Mouse (Mus musculus): ENCODE results near the gene Mrrf. TPM values are rescaled to one million over a fixed set of nuclear protein-coding genes. Genes with fewer than 3 reads are reported as not detected.

Gene Mrrf
- polyA plus RNA-seq, 1 experiment from 2014 or later: 35.1 TPM

DNA sequence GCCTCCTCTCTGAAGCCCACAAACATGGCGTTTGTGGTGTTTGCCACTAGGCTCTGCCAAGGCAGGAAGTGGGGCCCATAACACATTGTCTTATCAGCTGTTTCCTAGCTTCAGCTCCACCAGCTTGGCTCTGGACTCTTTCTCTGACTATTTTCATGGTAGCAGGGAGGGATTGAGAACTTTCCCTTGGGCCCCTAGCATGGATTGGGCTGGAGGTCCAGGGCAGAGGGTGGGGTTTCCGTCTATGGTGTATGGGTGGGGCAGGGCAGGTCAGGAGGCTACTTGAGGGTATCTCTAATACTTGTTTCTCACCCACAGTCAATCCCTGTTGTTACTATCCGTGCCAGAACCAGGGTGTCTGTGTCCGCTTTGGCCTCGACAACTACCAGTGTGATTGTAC is 100.7 kb downstream of the Mrrf start:
- H3K27me3 ChIP-seq (replicated peaks; ENCODE audit: control insufficient read depth, insufficient read depth, low read length): no peaks in the 10 kb centered on the region
- H3K4me2 ChIP-seq (ENCODE audit: low read depth, low read length): no peak overlapping the region
- H3K36me3 ChIP-seq (ENCODE audit: control insufficient read depth, insufficient read depth, low read length): no peaks in the 10 kb centered on the region
- H3K4me1 ChIP-seq (ENCODE audit: control insufficient read depth, insufficient read depth, low read length): 0 out of 2 replicates have a peak, but pooled peaks cover 3% of the 10 kb centered on the region
- 76% methylated on average over 5 of the region's 5 CpGs for WGBS
- H3K27ac ChIP-seq (replicated peaks; ENCODE audit: low read depth, low read length): no peak overlapping the region
- no peak overlapping the region for H3K4me3 ChIP-seq (ENCODE audit: low read depth, low read length)
- DNase-seq (ENCODE audit: low spot score) (no peak), ATAC-seq (ENCODE audit: low read depth) (no peak)
- no peaks in the 10 kb centered on the region for H3K9me3 ChIP-seq (ENCODE audit: control insufficient read depth, low read length)
- no peak overlapping the region for H3K9ac ChIP-seq (ENCODE audit: low read depth, low read length)

DNA sequence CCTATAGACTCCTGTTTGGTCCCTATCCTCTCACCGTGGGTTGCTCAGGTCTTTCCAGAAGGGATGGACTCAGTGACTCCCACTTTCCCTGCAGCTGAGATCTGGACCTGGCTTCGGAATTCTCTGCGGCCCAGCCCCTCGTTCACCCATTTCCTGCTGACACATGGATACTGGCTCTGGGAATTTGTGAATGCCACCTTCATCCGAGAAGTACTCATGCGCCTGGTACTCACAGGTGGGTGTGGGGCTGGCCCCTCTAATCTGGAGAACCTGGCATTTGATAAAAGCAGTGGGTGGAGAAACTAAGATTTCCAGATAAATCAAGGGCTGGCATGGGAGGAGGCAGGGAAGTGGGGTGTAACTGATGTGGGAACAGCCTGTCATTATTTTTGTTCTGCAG is 101.4 kb downstream of the Mrrf start:
- Histone ChIP-seq H3K27ac (replicated peaks; ENCODE audit: low read depth, low read length) (no peak overlapping the region), H3K36me3 (ENCODE audit: control insufficient read depth, insufficient read depth, low read length) (no peaks in the 10 kb centered on the region), H3K9me3 (ENCODE audit: control insufficient read depth, low read length) (no peaks in the 10 kb centered on the region), H3K4me3 (ENCODE audit: low read depth, low read length) (no peak overlapping the region), H3K4me1 (ENCODE audit: control insufficient read depth, insufficient read depth, low read length) (0 out of 2 replicates have a peak, but pooled peaks cover 3% of the 10 kb centered on the region), H3K27me3 (replicated peaks; ENCODE audit: control insufficient read depth, insufficient read depth, low read length) (no peaks in the 10 kb centered on the region), H3K9ac (ENCODE audit: low read depth, low read length) (no peak overlapping the region), H3K4me2 (ENCODE audit: low read depth, low read length) (no peak overlapping the region)
- ATAC-seq (ENCODE audit: low read depth) (no peak), DNase-seq (ENCODE audit: low spot score) (no peak)
- WGBS: 85% methylated on average over 6 of the region's 6 CpGs

DNA sequence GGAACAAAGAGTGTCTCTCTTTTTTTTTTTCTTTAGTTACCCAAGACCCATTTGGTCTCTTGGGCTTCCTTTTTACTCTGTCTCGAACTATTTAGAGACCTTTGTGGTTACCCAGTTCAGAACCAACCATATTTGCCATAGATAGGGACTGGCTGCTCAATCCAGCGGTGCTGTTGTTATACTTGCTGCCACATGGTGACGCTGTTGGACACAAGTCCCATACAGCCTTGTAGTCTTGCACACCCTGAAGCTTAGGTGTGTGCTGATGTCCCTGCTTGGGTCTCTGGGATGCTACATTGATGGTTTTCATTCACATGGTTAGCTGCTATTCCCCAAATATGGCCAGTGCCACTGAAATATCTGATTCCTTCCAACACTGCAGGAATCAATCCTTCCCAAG is 102.3 kb downstream of the Mrrf start:
- 0 out of 2 replicates have a peak, but pooled peaks cover 3% of the 10 kb centered on the region for H3K4me1 ChIP-seq (ENCODE audit: control insufficient read depth, insufficient read depth, low read length)
- DNase-seq (ENCODE audit: low spot score) (no peak), ATAC-seq (ENCODE audit: low read depth) (no peak)
- H3K9ac ChIP-seq (ENCODE audit: low read depth, low read length): no peak overlapping the region
- H3K27me3 ChIP-seq (replicated peaks; ENCODE audit: control insufficient read depth, insufficient read depth, low read length): no peaks in the 10 kb centered on the region
- whole genome bisulfite sequencing: 68% methylated on average over 3 of the region's 3 CpGs
- no peaks in the 10 kb centered on the region for H3K36me3 ChIP-seq (ENCODE audit: control insufficient read depth, insufficient read depth, low read length)
- no peak overlapping the region for H3K27ac ChIP-seq (replicated peaks; ENCODE audit: low read depth, low read length)
- no peaks in the 10 kb centered on the region for H3K9me3 ChIP-seq (ENCODE audit: control insufficient read depth, low read length)
- no peak overlapping the region for H3K4me3 ChIP-seq (ENCODE audit: low read depth, low read length)
- no peak overlapping the region for H3K4me2 ChIP-seq (ENCODE audit: low read depth, low read length)

DNA sequence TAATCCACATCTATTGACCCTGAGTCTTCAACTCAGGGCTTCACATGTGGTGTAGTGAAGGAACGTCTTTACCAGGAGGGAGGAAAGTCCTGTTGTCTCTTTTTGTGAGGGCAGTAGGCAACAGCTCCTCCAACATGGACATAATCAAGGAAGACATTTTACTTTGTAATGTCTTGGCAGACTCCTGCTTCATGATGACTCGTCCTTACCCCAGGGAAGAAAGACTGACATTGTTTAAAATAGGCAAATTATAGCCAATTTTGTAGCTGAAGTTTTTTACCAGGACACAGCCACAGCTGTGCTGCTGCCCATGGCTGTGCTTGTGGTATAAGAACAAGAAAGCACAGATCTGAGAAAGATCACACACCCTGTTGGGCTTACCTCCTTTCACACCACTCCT is 102.8 kb downstream of the Mrrf start:
- Histone ChIP-seq H3K4me3 (ENCODE audit: low read depth, low read length) (no peak overlapping the region), H3K27me3 (replicated peaks; ENCODE audit: control insufficient read depth, insufficient read depth, low read length) (no peaks in the 10 kb centered on the region), H3K27ac (replicated peaks; ENCODE audit: low read depth, low read length) (no peak overlapping the region), H3K9me3 (ENCODE audit: control insufficient read depth, low read length) (no peaks in the 10 kb centered on the region), H3K36me3 (ENCODE audit: control insufficient read depth, insufficient read depth, low read length) (no peaks in the 10 kb centered on the region), H3K9ac (ENCODE audit: low read depth, low read length) (no peak overlapping the region), H3K4me2 (ENCODE audit: low read depth, low read length) (no peak overlapping the region), H3K4me1 (ENCODE audit: control insufficient read depth, insufficient read depth, low read length) (0 out of 2 replicates have a peak, but pooled peaks cover 3% of the 10 kb centered on the region)
- DNase-seq (ENCODE audit: low spot score) (no peak), ATAC-seq (ENCODE audit: low read depth) (no peak)
- WGBS: 61% methylated on average over 2 of the region's 2 CpGs

Other genes with a start within 250 kb of the Mrrf start
- gene Ttll11, start 156.5 kb upstream of the Mrrf start, polyA plus RNA-seq (2014; fragmentation: Nextera tagmentation; extraction: Ambion mirVana): 1.8 and 2.0 TPM in 2 replicates
- 228 and 236 TPM in 2 replicates for gene Ndufa8, start 87.0 kb upstream of the Mrrf start, polyA plus RNA-seq (2014; fragmentation: Nextera tagmentation; extraction: Ambion mirVana)
- 1.0 and 6.8 TPM in 2 replicates for gene Morn5, start 86.9 kb upstream of the Mrrf start, polyA plus RNA-seq (2014; fragmentation: Nextera tagmentation; extraction: Ambion mirVana)
- 5.3 and 5.4 TPM in 2 replicates for gene Lhx6, start 31.0 kb upstream of the Mrrf start, polyA plus RNA-seq (2014; fragmentation: Nextera tagmentation; extraction: Ambion mirVana)
- gene Rbm18, start 384 bp downstream of the Mrrf start, polyA plus RNA-seq (2014; fragmentation: Nextera tagmentation; extraction: Ambion mirVana): 73.4 and 81.8 TPM in 2 replicates
- 14.7 and 15.6 TPM in 2 replicates for gene Ptgs1, start 94.0 kb downstream of the Mrrf start, polyA plus RNA-seq (2014; fragmentation: Nextera tagmentation; extraction: Ambion mirVana)
- gene Olfr338, start 237.1 kb downstream of the Mrrf start, polyA plus RNA-seq (2014; fragmentation: Nextera tagmentation; extraction: Ambion mirVana): not detected in 2 replicates